Mouse (Mus musculus) liver, adult 10 weeks (tissue): Measurements from ENCODE around the gene Gstcd. TPM values are rescaled to one million over a fixed set of nuclear protein-coding genes. Genes with fewer than 3 reads are reported as not detected.

Experiments
- polyA plus RNA-seq: library from polyadenylated mRNA; stranded (reverse); fragments of 350-450 nt; fragmentation: Illumina TruSeq; extraction: RNeasy Lipid Tissue Mini Kit (QIAGEN cat#74804); gene quantifications from one replicate; pipeline ENCODE4 v1.2.3, GENCODE M21; 2014; ENCODE audit warnings: low read depth, low replicate concordance

Gstcd gene
- polyA plus RNA-seq: 4.7 TPM

DNA sequence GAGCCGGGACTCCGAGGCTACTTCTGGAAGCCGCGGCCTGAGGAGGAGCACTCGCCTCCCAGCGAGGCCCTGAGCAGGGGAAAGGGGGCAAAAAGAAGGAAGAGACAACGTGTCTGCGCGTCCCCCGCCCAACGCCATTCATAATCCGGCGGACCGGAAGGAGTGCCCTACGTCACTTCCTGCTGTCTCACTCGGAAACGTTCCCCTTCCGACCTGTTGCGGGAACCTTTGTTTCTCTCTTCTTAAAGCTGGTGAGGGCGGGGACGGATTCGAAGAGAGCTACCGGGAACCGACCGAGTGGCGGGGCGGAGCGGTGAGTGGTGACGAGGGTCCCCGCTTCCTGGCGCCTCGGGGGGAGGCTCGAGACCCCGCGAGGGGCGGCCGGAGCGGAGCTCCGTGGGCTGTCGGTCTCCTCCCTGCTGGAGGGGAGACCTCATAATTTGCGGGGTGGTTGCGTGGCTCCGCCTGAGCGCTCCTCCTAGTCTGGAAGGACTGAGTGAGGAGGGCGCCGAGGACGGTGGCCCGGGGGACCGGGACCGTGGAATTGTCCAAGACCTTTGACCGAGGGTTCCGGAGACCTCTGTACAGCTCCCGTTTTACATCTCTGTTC, at the start of gene Gstcd, which contains the start of gene Ints12:
TSS of gene Gstcd (minus strand) at position 370 of the 610 bp plus-strand sequence.
TSS of gene Ints12 (plus strand) at position 177 of the 610 bp plus-strand sequence.

DNA sequence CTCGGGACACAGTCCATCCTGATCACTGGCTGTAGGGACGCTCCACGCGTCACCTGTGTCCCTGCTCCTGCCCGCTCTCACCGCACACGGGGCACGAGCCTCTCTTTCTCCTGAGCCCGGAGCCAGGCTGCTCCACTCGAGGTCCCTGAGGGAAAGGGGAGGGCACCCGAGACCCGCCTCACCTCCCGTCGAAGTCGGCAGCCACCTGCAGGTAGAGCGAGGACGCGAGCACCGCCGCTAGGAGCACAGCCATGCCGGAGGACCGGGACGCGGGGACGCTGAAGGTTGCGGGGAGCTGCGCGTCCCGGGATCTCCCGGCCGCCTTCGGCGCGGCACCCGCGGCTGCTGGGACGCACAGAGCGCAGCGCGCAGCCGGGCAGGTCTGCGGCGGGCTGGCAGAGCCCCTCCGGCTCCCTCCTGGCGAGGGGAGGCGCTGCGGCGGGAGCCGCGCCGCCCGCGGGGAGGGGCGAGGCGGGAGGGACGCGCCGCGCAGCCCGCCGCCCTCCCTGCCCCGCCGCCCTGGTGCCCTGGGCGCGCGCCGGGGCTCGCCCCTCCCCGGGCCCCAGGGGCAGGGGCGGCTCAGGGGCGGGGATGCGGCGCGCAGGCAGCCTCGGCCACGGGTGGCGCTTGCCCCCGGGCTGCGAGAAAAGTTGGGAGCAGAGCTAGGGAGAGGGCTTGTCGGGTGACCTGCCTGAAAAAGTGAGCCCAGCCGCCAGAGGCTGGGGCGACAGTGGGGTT, 141.9 kb downstream of the Gstcd start, which contains the start of gene Npnt:
TSS of gene Npnt (minus strand) at position 501 of the 738 bp plus-strand sequence.

Other genes starting within 250 kb of the Gstcd start
- gene Npnt, start 141.7 kb downstream of the Gstcd start, polyA plus RNA-seq: 0.34 TPM
- gene Ints12, start 193 bp downstream of the Gstcd start, polyA plus RNA-seq: 8.1 TPM
- gene Arhgef38, start 142.9 kb upstream of the Gstcd start, polyA plus RNA-seq: 0.05 TPM
- 121 TPM for gene Ppa2, start 218.1 kb upstream of the Gstcd start, polyA plus RNA-seq